ENCODE assay signal across 8 mouse cellular contexts in the genomic region with DNA sequence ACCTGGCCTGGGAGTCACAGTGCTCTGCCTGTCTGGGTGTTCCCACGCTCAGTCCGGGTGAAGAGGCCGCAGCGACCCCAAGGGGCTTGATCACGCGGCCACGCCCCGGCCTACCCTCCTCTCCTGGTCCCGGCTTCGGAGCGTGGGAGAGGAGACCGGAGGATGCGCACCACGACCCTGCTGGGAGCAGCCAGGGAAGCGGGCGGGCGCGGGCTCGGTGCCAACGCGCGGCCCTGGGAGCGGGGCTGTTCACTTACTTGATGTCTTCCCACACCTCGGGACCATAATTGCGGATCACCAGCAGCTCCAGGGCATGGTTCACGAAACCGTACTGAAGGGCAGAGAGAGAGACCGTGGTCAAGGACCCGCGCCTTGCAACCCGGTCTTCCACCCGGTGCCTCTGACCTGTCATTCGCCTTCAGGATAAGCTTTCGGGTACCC. TPM values are rescaled to one million over a fixed set of nuclear protein-coding genes. Genes with fewer than 3 reads are reported as not detected.
DNase-seq lines count a peak whose midpoint lies in the region; ATAC-seq and TF ChIP-seq lines count a peak whose summit lies in the region.

No protein-coding gene starts in this region.

- no peak; the same call in 1 of the 2 replicates for TF ChIP-seq POLR2A in cortical plate, adult 2 months (IDR thresholded peaks at IDR 0.05; ENCODE audit: extremely low read depth, insufficient read depth, low read length)

- peak; percentile 54 for ATAC-seq in hindbrain, postnatal 0 days
- ATAC-seq in megakaryocyte-erythroid progenitor cell, adult 5-6 weeks (replicated peaks; ENCODE audit: low FRiP score, low TSS enrichment, poor library complexity, severe bottlenecking), result no peak

- peaks cover 7% of the 10 kb centered on the region for H3K4me1 ChIP-seq in cortical plate, adult 2 months (ENCODE audit: control insufficient read depth, insufficient read depth, low read length)
- H3K4me1 ChIP-seq in hindbrain, postnatal 0 days (ENCODE audit: insufficient read depth, low read length), result peaks cover 4% of the 10 kb centered on the region; the same call in 1 of the 2 replicates

- no peaks in the 10 kb centered on the region for H3K36me3 ChIP-seq in hindbrain, postnatal 0 days (ENCODE audit: insufficient read depth, low read length)

- peak overlapping the region; percentile 66 for H3K4me3 ChIP-seq in cortical plate, adult 2 months (ENCODE audit: insufficient read depth, low read length)
- peak overlapping the region; percentile 74 for H3K4me3 ChIP-seq in hindbrain, postnatal 0 days (ENCODE audit: low read length)

- H3K4me2 ChIP-seq in hindbrain, postnatal 0 days (ENCODE audit: low read depth, low read length), result peak overlapping the region; percentile 96

- whole genome bisulfite sequencing in hindbrain, postnatal 0 days, result under 1% methylated on average over 34 of the region's 34 CpGs

- peak; percentile 58 for DNase-seq in adrenal gland, postnatal 10 days
- peak; percentile 59 for DNase-seq in gastrocnemius, postnatal 14 days
- peak; percentile 71 for DNase-seq in hindbrain, postnatal 0 days (ENCODE audit: low spot score)
- DNase-seq in left cerebral cortex, adult 18-20 months (ENCODE audit: low spot score in 2 of 2), result peak; percentile 68 to 80
- DNase-seq in lung, postnatal 10 days, result peak; percentile 82
- peak; percentile 79 for DNase-seq in right cerebral cortex, adult 18-20 months

- H3K9ac ChIP-seq in hindbrain, postnatal 0 days (replicated peaks; ENCODE audit: low read length), result peak overlapping the region; percentile 75

- H3K27me3 ChIP-seq in hindbrain, postnatal 0 days (ENCODE audit: insufficient read depth, low read length), result no peaks in the 10 kb centered on the region

- H3K9me3 ChIP-seq in hindbrain, postnatal 0 days (ENCODE audit: low read length), result no peaks in the 10 kb centered on the region

- peak overlapping the region; percentile 54 for H3K27ac ChIP-seq in cortical plate, adult 2 months (ENCODE audit: insufficient read depth, low read length)
- H3K27ac ChIP-seq in hindbrain, postnatal 0 days, result peak overlapping the region; percentile 89

- intact Hi-C loops in gastrocnemius, postnatal 14 days (cut with DNase I; ENCODE audit: low total_unique reads), result no loop called here

- TF ChIP-seq CTCF in cortical plate, adult 2 months (IDR thresholded peaks at IDR 0.05; ENCODE audit: extremely low read depth, insufficient read depth, low read length), result no peak
- TF ChIP-seq CTCF in hindbrain, postnatal 0 days (IDR thresholded peaks at IDR 0.05; ENCODE audit: low read depth), result no peak

RNA-seq across cellular contexts. Expression of gene Gucy1b1, which starts 0.7 kb away (rescaled TPM):
- total RNA-seq in adrenal gland, postnatal 10 days (2021), result 10 to 100 TPM; 15.5 to 17.1 TPM
- polyA plus RNA-seq in cortical plate, adult 2 months (2012; rRNA removed), result 120 and 121 TPM in 2 replicates
- 1 to 10 TPM; 7.2 to 7.8 TPM for total RNA-seq in gastrocnemius, postnatal 14 days (2021)
- total RNA-seq in hindbrain, postnatal 0 days (2014; rRNA removed), result 39.3 and 39.7 TPM in 2 replicates
- 53.6 and 56.3 TPM in 2 replicates for polyA plus RNA-seq in hindbrain, postnatal 0 days (2015; fragmentation: Nextera tagmentation; extraction: Ambion mirVana)
- total RNA-seq in left cerebral cortex, adult 18-20 months (2021), result 100 to 1,000 TPM; 169 to 174 TPM
- not detected in 2 replicates for total RNA-seq in megakaryocyte-erythroid progenitor cell, adult 5-6 weeks (2014; fragmentation: Nextera tagmentation)
- 0.04 and 2.1 TPM in 2 replicates for total RNA-seq in megakaryocyte-erythroid progenitor cell, adult 5-6 weeks (2017)
